8 mouse cellular contexts compared by ENCODE assay signal in genomic region chr7:24325675-24326128, GRCm38 (mm10). TPM values are rescaled to one million over a fixed set of nuclear protein-coding genes. Genes with fewer than 3 reads are reported as not detected.
DNase-seq lines count a peak whose midpoint lies in the region; ATAC-seq and TF ChIP-seq lines count a peak whose summit lies in the region.

No protein-coding gene starts in this region.

- H3K27me3 ChIP-seq in heart, embryonic 14.5 days (ENCODE audit: control insufficient read depth, insufficient read depth, low read length) = no peaks in the 10 kb centered on the region
- no peaks in the 10 kb centered on the region for H3K27me3 ChIP-seq in embryonic facial prominence, embryonic 12.5 days
- H3K27me3 ChIP-seq in intestine, embryonic 14.5 days (replicated peaks; ENCODE audit: control insufficient read depth, insufficient read depth, low read length) = 0 out of 2 replicates have a peak, but pooled peaks cover 6% of the 10 kb centered on the region
- no peaks in the 10 kb centered on the region for H3K27me3 ChIP-seq in lung, embryonic 14.5 days (ENCODE audit: insufficient read depth, low read length)

- no peaks in the 10 kb centered on the region for H3K36me3 ChIP-seq in heart, embryonic 14.5 days (ENCODE audit: control insufficient read depth, insufficient read depth, low read length)
- no peaks in the 10 kb centered on the region for H3K36me3 ChIP-seq in embryonic facial prominence, embryonic 12.5 days
- no peaks in the 10 kb centered on the region for H3K36me3 ChIP-seq in intestine, embryonic 14.5 days (ENCODE audit: control insufficient read depth, insufficient read depth, low read length)
- H3K36me3 ChIP-seq in lung, embryonic 14.5 days (ENCODE audit: insufficient read depth) = no peaks in the 10 kb centered on the region

- 0 out of 2 replicates have a peak, but pooled peaks have one; percentile 9 for TF ChIP-seq CTCF in lung, embryonic 14.5 days (IDR thresholded peaks at IDR 0.05; ENCODE audit: low read depth)

- H3K4me3 ChIP-seq in heart, embryonic 14.5 days (ENCODE audit: control insufficient read depth in 1 of 2, insufficient read depth in 1 of 2, low read depth in 1 of 2, low read length in 2 of 2) = peak overlapping the region; percentile 28 to 39
- H3K4me3 ChIP-seq in embryonic facial prominence, embryonic 12.5 days = peak overlapping the region; percentile 22
- peak overlapping the region; percentile 20 for H3K4me3 ChIP-seq in intestine, embryonic 14.5 days (ENCODE audit: low read depth, low read length)
- H3K4me3 ChIP-seq in lung, embryonic 14.5 days (ENCODE audit: low read depth, low read length) = peak overlapping the region; percentile 24

- ATAC-seq in heart, embryonic 14.5 days (ENCODE audit: insufficient number of reproducible peaks, insufficient read depth, low FRiP score, low read depth) = no peak
- peak; percentile 88 for ATAC-seq in embryonic facial prominence, embryonic 12.5 days (ENCODE audit: insufficient number of reproducible peaks, insufficient read depth, low FRiP score, low TSS enrichment)
- no peak for ATAC-seq in intestine, embryonic 14.5 days (replicated peaks; ENCODE audit: low FRiP score, low TSS enrichment, low read depth)
- ATAC-seq in lung, embryonic 14.5 days (ENCODE audit: insufficient read depth) = peak; percentile 63

- peak overlapping the region; percentile 66 for H3K4me2 ChIP-seq in heart, embryonic 14.5 days (ENCODE audit: low read length)
- peak overlapping the region; percentile 46 for H3K4me2 ChIP-seq in embryonic facial prominence, embryonic 12.5 days (replicated peaks)
- peak overlapping the region; percentile 48 for H3K4me2 ChIP-seq in intestine, embryonic 14.5 days (ENCODE audit: low read length)
- peak overlapping the region; percentile 56 for H3K4me2 ChIP-seq in lung, embryonic 14.5 days

- peaks cover 11% of the 10 kb centered on the region for H3K9me3 ChIP-seq in heart, embryonic 14.5 days (ENCODE audit: control insufficient read depth, low read length)
- H3K9me3 ChIP-seq in embryonic facial prominence, embryonic 12.5 days = peaks cover 11% of the 10 kb centered on the region; the same call in 1 of the 2 replicates
- peaks cover 8% of the 10 kb centered on the region for H3K9me3 ChIP-seq in intestine, embryonic 14.5 days (ENCODE audit: control insufficient read depth, low read length)
- peaks cover 6% of the 10 kb centered on the region; the same call in 1 of the 2 replicates for H3K9me3 ChIP-seq in lung, embryonic 14.5 days (ENCODE audit: low read depth, low read length)

- intact Hi-C loops in heart, postnatal 10 days (cut with DNase I) = no loop called here

- H3K4me1 ChIP-seq in heart, embryonic 14.5 days (ENCODE audit: control insufficient read depth in 2 of 2, insufficient read depth in 2 of 2, low read length in 2 of 2) = peaks cover 3 to 5% of the 10 kb centered on the region in 2 experiments; a peak in 1 of 4 replicates
- H3K4me1 ChIP-seq in embryonic facial prominence, embryonic 12.5 days = no peaks in the 10 kb centered on the region
- no peaks in the 10 kb centered on the region for H3K4me1 ChIP-seq in intestine, embryonic 14.5 days (replicated peaks; ENCODE audit: control insufficient read depth, insufficient read depth, low read length)
- no peaks in the 10 kb centered on the region for H3K4me1 ChIP-seq in lung, embryonic 14.5 days (ENCODE audit: insufficient read depth)

- DNase-seq in heart, postnatal 10 days = no peak
- DNase-seq in intestine, embryonic 14.5 days (ENCODE audit: low spot score) = no peak
- DNase-seq in lung, embryonic 14.5 days = peak; percentile 48
- peak; percentile 59 for DNase-seq in right cerebral cortex, postnatal 14 days
- DNase-seq in spleen, postnatal 14 days (ENCODE audit: low spot score in 2 of 2) = no peak
- DNase-seq in cerebellum, adult 9-11 months = no peak

- 3% methylated on average over 13 of the region's 13 CpGs for WGBS in heart, embryonic 14.5 days
- 7% methylated on average over 13 of the region's 13 CpGs for WGBS in embryonic facial prominence, embryonic 12.5 days
- 4% methylated on average over 13 of the region's 13 CpGs for WGBS in intestine, embryonic 14.5 days
- 5% methylated on average over 13 of the region's 13 CpGs for WGBS in lung, embryonic 14.5 days

- H3K27ac ChIP-seq in heart, embryonic 14.5 days (replicated peaks in 1 of 2; ENCODE audit: control insufficient read depth in 1 of 2, insufficient read depth in 1 of 2, low read depth in 2 of 2, low read length in 2 of 2) = no peak overlapping the region
- peak overlapping the region; percentile 26; the same call in 1 of the 2 replicates for H3K27ac ChIP-seq in embryonic facial prominence, embryonic 12.5 days
- H3K27ac ChIP-seq in intestine, embryonic 14.5 days (ENCODE audit: low read depth) = no peak overlapping the region
- H3K27ac ChIP-seq in lung, embryonic 14.5 days (ENCODE audit: low read depth) = no peak overlapping the region

- peak overlapping the region; percentile 50 for H3K9ac ChIP-seq in heart, embryonic 14.5 days (ENCODE audit: low read length)
- peak overlapping the region; percentile 34 for H3K9ac ChIP-seq in embryonic facial prominence, embryonic 12.5 days
- H3K9ac ChIP-seq in intestine, embryonic 14.5 days (ENCODE audit: low read length) = peak overlapping the region; percentile 29; the same call in 1 of the 2 replicates
- peak overlapping the region; percentile 29; the same call in 1 of the 2 replicates for H3K9ac ChIP-seq in lung, embryonic 14.5 days

RNA-seq across cellular contexts. Expression of gene Tescl, which starts 8.0 kb away (rescaled TPM):
- not detected in 2 replicates for polyA plus RNA-seq in heart, embryonic 14.5 days (2014; fragmentation: Nextera tagmentation; extraction: Ambion mirVana)
- under 1 TPM in 1 of 2 experiments, not detected in 1; 0.31 TPM for total RNA-seq in heart, postnatal 10 days (2021)
- 0.26 TPM in 1 of 2 replicates, not detected in the other for polyA plus RNA-seq in embryonic facial prominence, embryonic 12.5 days (2016; fragmentation: Nextera tagmentation; extraction: Ambion mirVana)
- not detected in 2 replicates for polyA plus RNA-seq in intestine, embryonic 14.5 days (2014; fragmentation: Nextera tagmentation; extraction: Ambion mirVana)
- not detected in 2 replicates for polyA plus RNA-seq in lung, embryonic 14.5 days (2014; fragmentation: Nextera tagmentation; extraction: Ambion mirVana)

RNA-seq across cellular contexts. Expression of gene Zfp94, which starts 9.2 kb away (rescaled TPM):
- 4.5 and 6.3 TPM in 2 replicates for polyA plus RNA-seq in heart, embryonic 14.5 days (2014; fragmentation: Nextera tagmentation; extraction: Ambion mirVana)
- 1 to 10 TPM; 2.2 to 2.5 TPM for total RNA-seq in heart, postnatal 10 days (2021)
- 15.8 and 16.4 TPM in 2 replicates for polyA plus RNA-seq in embryonic facial prominence, embryonic 12.5 days (2016; fragmentation: Nextera tagmentation; extraction: Ambion mirVana)
- polyA plus RNA-seq in intestine, embryonic 14.5 days (2014; fragmentation: Nextera tagmentation; extraction: Ambion mirVana) = 9.1 and 12.0 TPM in 2 replicates
- 8.6 and 9.8 TPM in 2 replicates for polyA plus RNA-seq in lung, embryonic 14.5 days (2014; fragmentation: Nextera tagmentation; extraction: Ambion mirVana)

RNA-seq across cellular contexts. Expression of gene Lypd5, which starts 23.3 kb away (rescaled TPM):
- not detected in 2 replicates for polyA plus RNA-seq in heart, embryonic 14.5 days (2014; fragmentation: Nextera tagmentation; extraction: Ambion mirVana)
- not detected for total RNA-seq in heart, postnatal 10 days (2021)
- not detected in 2 replicates for polyA plus RNA-seq in embryonic facial prominence, embryonic 12.5 days (2016; fragmentation: Nextera tagmentation; extraction: Ambion mirVana)
- polyA plus RNA-seq in intestine, embryonic 14.5 days (2014; fragmentation: Nextera tagmentation; extraction: Ambion mirVana) = not detected in 2 replicates
- polyA plus RNA-seq in lung, embryonic 14.5 days (2014; fragmentation: Nextera tagmentation; extraction: Ambion mirVana) = not detected in 2 replicates

RNA-seq across cellular contexts. Expression of gene Zfp61, which starts 24.7 kb away (rescaled TPM):
- 12.9 and 15.9 TPM in 2 replicates for polyA plus RNA-seq in heart, embryonic 14.5 days (2014; fragmentation: Nextera tagmentation; extraction: Ambion mirVana)
- total RNA-seq in heart, postnatal 10 days (2021) = 1 to 10 TPM; 4.0 to 5.5 TPM
- 57.7 and 63.1 TPM in 2 replicates for polyA plus RNA-seq in embryonic facial prominence, embryonic 12.5 days (2016; fragmentation: Nextera tagmentation; extraction: Ambion mirVana)
- polyA plus RNA-seq in intestine, embryonic 14.5 days (2014; fragmentation: Nextera tagmentation; extraction: Ambion mirVana) = 24.7 and 31.8 TPM in 2 replicates
- polyA plus RNA-seq in lung, embryonic 14.5 days (2014; fragmentation: Nextera tagmentation; extraction: Ambion mirVana) = 32.1 and 32.4 TPM in 2 replicates

RNA-seq across cellular contexts. Expression of gene Kcnn4, which starts 44.4 kb away (rescaled TPM):
- 1.4 and 1.8 TPM in 2 replicates for polyA plus RNA-seq in heart, embryonic 14.5 days (2014; fragmentation: Nextera tagmentation; extraction: Ambion mirVana)
- total RNA-seq in heart, postnatal 10 days (2021) = 1 to 10 TPM; 1.2 to 2.2 TPM
- polyA plus RNA-seq in embryonic facial prominence, embryonic 12.5 days (2016; fragmentation: Nextera tagmentation; extraction: Ambion mirVana) = 2.0 and 2.7 TPM in 2 replicates
- 0.43 and 0.70 TPM in 2 replicates for polyA plus RNA-seq in intestine, embryonic 14.5 days (2014; fragmentation: Nextera tagmentation; extraction: Ambion mirVana)
- 1.6 and 1.7 TPM in 2 replicates for polyA plus RNA-seq in lung, embryonic 14.5 days (2014; fragmentation: Nextera tagmentation; extraction: Ambion mirVana)

Comparison
In these comparisons a context has a peak if more than half of its experiments do, and no peak if none do; other contexts are left out.
1. ATAC-seq: peak in embryonic facial prominence, embryonic 12.5 days (single experiment) and lung, embryonic 14.5 days (single experiment); none in heart, embryonic 14.5 days (single experiment) and intestine, embryonic 14.5 days (single experiment).
2. DNase-seq: peak in lung, embryonic 14.5 days (single experiment) and right cerebral cortex, postnatal 14 days (single experiment); none in heart, postnatal 10 days (0 of 2), intestine, embryonic 14.5 days (single experiment), spleen, postnatal 14 days (0 of 2) and cerebellum, adult 9-11 months (single experiment).
3. Peak in every context shown above with its lines, with median percentiles within 50 percentile points of each other: H3K4me2 ChIP-seq, H3K4me3 ChIP-seq and H3K9ac ChIP-seq.